Mouse (Mus musculus) limb, embryonic 13.5 days (tissue): ENCODE results near the gene Fgf18. TPM values are rescaled to one million over a fixed set of nuclear protein-coding genes. Genes with fewer than 3 reads are reported as not detected.
A peak's percentile ranks its signal among the peaks of the same experiment; 100 is the strongest.

Experiments used
- ATAC-seq: fragments of 200-750 bp; cut with Nextera tagmentation; 2 replicates; pipeline ENCODE4 v1.8.0; 2017; ENCODE audit warnings: low read depth, moderate number of reproducible peaks, moderate TSS enrichment; ENCODE audit not compliant: low FRiP score
- H3K27ac ChIP-seq: fragments of 300-500 bp; sonication (generic); 2 replicates; pipeline ENCODE4 v1.5.1; 2015; ENCODE audit warnings: inconsistent platforms, mild to moderate bottlenecking, moderate library complexity
- H3K27me3 ChIP-seq: fragments of 300-500 bp; sonication (generic); 2 replicates; pipeline ENCODE4 v1.6.1; 2015; ENCODE audit warnings: mild to moderate bottlenecking, inconsistent platforms
- H3K36me3 ChIP-seq: fragments of 300-500 bp; sonication (generic); 2 replicates; pipeline ENCODE4 v1.6.1; 2015; ENCODE audit warnings: inconsistent platforms, mild to moderate bottlenecking, moderate library complexity
- H3K4me1 ChIP-seq: fragments of 300-500 bp; sonication (generic); 2 replicates; pipeline ENCODE4 v1.6.1; 2015; ENCODE audit warnings: inconsistent platforms
- H3K4me2 ChIP-seq: fragments of 300-500 bp; sonication (generic); replicated peaks from 2 replicates; pipeline ENCODE4 v1.6.1; 2015; ENCODE audit warnings: inconsistent platforms, mild to moderate bottlenecking, moderate library complexity
- H3K4me3 ChIP-seq: fragments of 300-500 bp; sonication (generic); 2 replicates; pipeline ENCODE4 v1.5.1; 2015; ENCODE audit warnings: moderate library complexity, mild to moderate bottlenecking, inconsistent platforms
- H3K9ac ChIP-seq: fragments of 300-500 bp; sonication (generic); 2 replicates; pipeline ENCODE4 v1.6.1; 2015; ENCODE audit warnings: mild to moderate bottlenecking, inconsistent platforms
- H3K9me3 ChIP-seq: fragments of 300-500 bp; sonication (generic); 2 replicates; pipeline ENCODE4 v1.6.1; 2016; ENCODE audit warnings: inconsistent platforms
- WGBS: fragments of 180-500 bp; shearing (Covaris S2); methylation state at CpG from one replicate; pipeline ENCODE4 v1.1.7; 2015; 5-methylcytosine and 5-hydroxymethylcytosine counted together
- polyA plus RNA-seq: library from polyadenylated mRNA; unstranded; fragments of >200 nt; fragmentation: Nextera tagmentation; extraction: Ambion mirVana; gene quantifications from 2 replicates; pipeline ENCODE4 v1.2.1, GENCODE M21; 2015

Gene Fgf18
- polyA plus RNA-seq, 1 experiment from 2014 or later, result 17.0 TPM

DNA sequence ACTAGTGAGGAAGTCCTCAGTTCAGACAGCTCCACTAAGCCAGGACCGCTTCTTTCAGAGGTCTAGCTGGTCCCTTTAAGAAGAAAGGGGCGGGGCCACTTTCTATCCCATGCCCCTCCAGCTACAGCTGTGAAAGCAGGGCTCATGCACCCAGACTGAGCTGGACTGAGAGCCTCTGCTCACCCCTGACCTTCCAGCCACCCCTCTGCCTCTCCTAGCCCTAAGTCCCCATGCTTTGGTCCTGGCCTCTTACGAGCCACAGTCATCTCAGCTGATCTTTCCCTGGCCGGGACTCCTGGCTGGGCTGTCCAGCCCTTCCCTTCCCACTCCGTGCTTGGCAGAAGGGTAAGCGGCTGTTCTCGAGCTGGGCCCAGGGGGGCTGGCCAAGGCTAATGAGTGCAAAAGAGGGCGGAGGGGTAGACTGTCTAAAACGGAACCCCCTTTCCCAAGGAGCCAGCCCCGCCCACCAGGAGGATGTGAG lies 47.1 kb downstream of the Fgf18 start:
- H3K27ac ChIP-seq, result no peak overlapping the region

DNA sequence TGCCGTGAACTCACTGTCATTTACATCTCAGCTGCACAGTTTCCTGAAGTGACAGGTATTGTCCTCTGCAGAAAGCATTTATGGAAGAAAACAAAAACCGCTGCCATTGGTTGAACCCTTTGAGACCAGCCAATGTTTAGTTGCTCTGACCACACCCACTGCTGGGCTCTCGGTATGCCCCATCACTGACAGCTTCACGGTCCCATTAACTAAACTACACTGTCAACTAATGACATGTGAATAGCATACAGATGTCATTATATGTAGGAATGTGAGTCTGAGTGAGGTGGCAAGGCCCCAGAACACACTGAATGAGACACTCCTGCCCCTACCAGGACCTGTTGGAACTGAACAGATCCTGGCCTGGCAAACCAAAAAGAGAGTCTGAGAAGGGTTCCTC lies 47.8 kb downstream of the Fgf18 start:
- no peak for ATAC-seq
- H3K27ac ChIP-seq, result no peak overlapping the region
- H3K27me3 ChIP-seq, result 0 out of 2 replicates have a peak, but pooled peaks cover 6% of the 10 kb centered on the region
- H3K9me3 ChIP-seq, result no peaks in the 10 kb centered on the region
- no peak overlapping the region for H3K9ac ChIP-seq
- no peak overlapping the region; the same call in 1 of the 2 replicates for H3K4me2 ChIP-seq
- 69% methylated on average over 4 of the region's 4 CpGs for WGBS
- no peak overlapping the region for H3K4me3 ChIP-seq
- H3K36me3 ChIP-seq, result no peaks in the 10 kb centered on the region
- H3K4me1 ChIP-seq, result peaks cover 39% of the 10 kb centered on the region

More for the DNA sequence above, 47.1 kb downstream of the Fgf18 start:
- H3K9ac ChIP-seq, result peak overlapping the region; percentile 53
- no peaks in the 10 kb centered on the region for H3K9me3 ChIP-seq
- H3K36me3 ChIP-seq, result no peaks in the 10 kb centered on the region
- peaks cover 45% of the 10 kb centered on the region for H3K4me1 ChIP-seq
- peak overlapping the region; percentile 55 for H3K4me2 ChIP-seq
- H3K4me3 ChIP-seq, result peak overlapping the region; percentile 28
- 0 out of 2 replicates have a peak, but pooled peaks cover 6% of the 10 kb centered on the region for H3K27me3 ChIP-seq
- 24% methylated on average over 10 of the region's 10 CpGs for WGBS
- peak; percentile 54 for ATAC-seq

DNA sequence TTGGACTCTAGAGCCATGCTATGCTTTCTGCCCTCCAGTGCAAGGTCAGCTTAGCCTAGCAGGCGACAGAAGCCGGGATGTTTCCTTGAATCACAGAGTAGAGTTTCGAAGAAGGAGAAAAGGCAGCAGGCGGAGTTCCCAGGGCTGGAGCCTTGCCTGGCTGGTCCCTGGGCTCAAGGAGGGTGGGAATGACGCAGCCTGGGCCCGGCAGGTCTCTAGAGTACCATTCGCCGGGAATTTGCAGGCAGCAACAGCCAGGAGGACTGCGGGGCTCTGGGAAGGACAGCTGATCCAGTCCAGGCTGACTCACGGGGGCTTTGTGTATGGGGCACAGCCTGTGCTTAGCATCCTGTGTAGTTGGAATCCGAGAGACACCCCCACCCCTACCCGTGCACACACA lies 48.8 kb downstream of the Fgf18 start:
- no peak overlapping the region for H3K27ac ChIP-seq
- peaks cover 38% of the 10 kb centered on the region for H3K4me1 ChIP-seq
- no peak overlapping the region for H3K4me2 ChIP-seq
- 0 out of 2 replicates have a peak, but pooled peaks cover 6% of the 10 kb centered on the region for H3K27me3 ChIP-seq
- ATAC-seq, result no peak
- H3K9ac ChIP-seq, result no peak overlapping the region
- H3K4me3 ChIP-seq, result no peak overlapping the region
- 67% methylated on average over 12 of the region's 12 CpGs for WGBS
- H3K36me3 ChIP-seq, result no peaks in the 10 kb centered on the region
- no peaks in the 10 kb centered on the region for H3K9me3 ChIP-seq

DNA sequence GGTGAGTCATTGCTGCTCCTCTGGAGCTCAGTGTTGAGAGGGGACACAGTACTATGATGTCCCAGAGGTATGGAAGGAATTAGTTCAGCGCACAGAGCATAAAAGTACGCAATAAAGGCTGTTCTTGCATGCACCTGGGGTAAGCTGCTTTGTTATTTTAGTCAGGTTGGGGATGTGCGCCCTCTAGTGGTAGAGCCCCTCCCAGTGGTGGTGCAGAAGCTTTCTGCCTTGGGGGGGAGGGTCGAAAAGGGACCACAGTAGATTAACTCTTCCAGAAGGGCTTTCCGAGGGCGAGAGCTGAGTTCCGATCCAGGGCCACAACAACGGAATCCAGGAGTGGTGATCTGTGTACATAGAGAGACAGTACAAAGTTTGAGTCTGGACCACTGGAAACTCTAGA lies 49.3 kb downstream of the Fgf18 start:
- WGBS, result 42% methylated on average over 8 of the region's 8 CpGs
- H3K4me3 ChIP-seq, result no peak overlapping the region
- no peak overlapping the region for H3K4me2 ChIP-seq
- H3K36me3 ChIP-seq, result no peaks in the 10 kb centered on the region
- H3K9ac ChIP-seq, result no peak overlapping the region
- H3K4me1 ChIP-seq, result peaks cover 34% of the 10 kb centered on the region
- ATAC-seq, result 0 out of 2 replicates have a peak, but pooled peaks have one; percentile 25
- no peaks in the 10 kb centered on the region for H3K9me3 ChIP-seq
- H3K27me3 ChIP-seq, result 0 out of 2 replicates have a peak, but pooled peaks cover 6% of the 10 kb centered on the region
- H3K27ac ChIP-seq, result no peak overlapping the region

DNA sequence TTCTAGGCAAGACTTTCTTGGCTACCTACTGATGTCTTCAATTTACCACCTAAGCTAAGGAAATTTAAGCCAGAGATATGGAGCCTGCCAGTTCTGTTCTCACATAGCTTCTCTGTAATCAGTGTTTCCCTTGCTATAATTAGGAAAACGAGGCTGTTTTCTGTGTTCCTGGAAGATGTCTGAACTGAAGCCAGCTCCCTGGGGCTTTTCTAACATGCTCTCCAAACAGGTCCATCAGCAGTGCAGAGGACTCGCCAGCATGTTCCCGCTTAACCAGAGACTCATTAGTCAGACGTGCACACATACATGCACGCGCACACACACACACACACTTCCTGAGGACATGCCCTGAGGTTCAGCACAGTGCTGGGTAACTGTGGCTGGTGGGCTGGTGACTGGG lies 57.3 kb downstream of the Fgf18 start:
- Histone ChIP-seq H3K9me3 (no peaks in the 10 kb centered on the region), H3K4me1 (peaks cover 10% of the 10 kb centered on the region), H3K9ac (no peak overlapping the region), H3K4me2 (no peak overlapping the region), H3K36me3 (no peaks in the 10 kb centered on the region), H3K27ac (no peak overlapping the region), H3K4me3 (no peak overlapping the region), H3K27me3 (no peaks in the 10 kb centered on the region)
- ATAC-seq, result no peak
- WGBS, result 57% methylated on average over 6 of the region's 6 CpGs

DNA sequence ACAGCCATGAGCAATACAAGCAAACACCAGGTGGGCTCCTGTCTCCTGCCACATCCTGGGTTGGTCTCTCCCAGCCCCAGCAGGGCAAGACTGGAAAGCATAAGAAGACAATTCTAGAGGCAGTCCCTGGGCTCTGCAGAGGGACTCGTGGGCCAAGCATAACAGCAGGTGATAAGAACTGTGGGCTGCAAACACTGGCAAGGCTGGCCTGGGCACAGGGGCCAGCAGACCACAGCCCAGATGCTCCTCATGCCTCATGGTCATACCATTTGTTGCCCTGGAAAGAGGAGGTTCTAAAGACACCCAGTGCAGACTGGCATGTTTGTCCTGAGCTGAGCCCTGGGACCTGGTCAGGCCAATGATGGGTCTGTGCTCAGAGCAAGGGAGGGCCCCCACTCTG lies 59.0 kb downstream of the Fgf18 start:
- no peak overlapping the region for H3K27ac ChIP-seq

DNA sequence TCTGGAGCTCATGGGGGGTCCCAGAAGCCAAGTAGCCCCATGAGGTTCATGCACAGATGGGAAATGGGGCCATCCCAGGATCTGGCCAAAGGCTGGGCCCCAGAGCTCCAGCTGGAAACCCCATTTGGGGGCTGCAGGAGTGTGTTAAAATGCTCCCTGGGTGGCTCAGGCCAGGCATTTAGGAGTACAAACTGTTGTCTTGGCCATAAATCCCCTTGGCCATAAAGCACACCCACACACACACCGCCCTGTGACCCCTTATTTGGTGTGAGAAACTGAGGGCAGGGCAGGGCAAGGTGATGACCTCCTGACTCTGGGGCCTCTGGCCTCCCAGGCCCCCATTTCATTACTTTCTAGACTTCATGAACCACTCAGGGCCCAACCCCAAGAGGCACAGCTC lies 61.2 kb downstream of the Fgf18 start:
- H3K36me3 ChIP-seq, result no peaks in the 10 kb centered on the region
- no peak overlapping the region for H3K4me3 ChIP-seq
- H3K4me2 ChIP-seq, result no peak overlapping the region
- ATAC-seq, result no peak
- H3K27me3 ChIP-seq, result no peaks in the 10 kb centered on the region
- no peak overlapping the region for H3K27ac ChIP-seq
- no peak overlapping the region for H3K9ac ChIP-seq
- peaks cover 10% of the 10 kb centered on the region for H3K4me1 ChIP-seq
- 45% methylated on average over 1 of the region's 1 CpGs for whole genome bisulfite sequencing
- no peaks in the 10 kb centered on the region for H3K9me3 ChIP-seq

More for the DNA sequence above, 59.0 kb downstream of the Fgf18 start:
- Histone ChIP-seq H3K9ac (no peak overlapping the region), H3K36me3 (no peaks in the 10 kb centered on the region), H3K9me3 (no peaks in the 10 kb centered on the region), H3K4me2 (no peak overlapping the region), H3K4me1 (peaks cover 10% of the 10 kb centered on the region), H3K4me3 (no peak overlapping the region), H3K27me3 (no peaks in the 10 kb centered on the region)
- 48% methylated on average over 1 of the region's 1 CpGs for WGBS
- ATAC-seq, result no peak

DNA sequence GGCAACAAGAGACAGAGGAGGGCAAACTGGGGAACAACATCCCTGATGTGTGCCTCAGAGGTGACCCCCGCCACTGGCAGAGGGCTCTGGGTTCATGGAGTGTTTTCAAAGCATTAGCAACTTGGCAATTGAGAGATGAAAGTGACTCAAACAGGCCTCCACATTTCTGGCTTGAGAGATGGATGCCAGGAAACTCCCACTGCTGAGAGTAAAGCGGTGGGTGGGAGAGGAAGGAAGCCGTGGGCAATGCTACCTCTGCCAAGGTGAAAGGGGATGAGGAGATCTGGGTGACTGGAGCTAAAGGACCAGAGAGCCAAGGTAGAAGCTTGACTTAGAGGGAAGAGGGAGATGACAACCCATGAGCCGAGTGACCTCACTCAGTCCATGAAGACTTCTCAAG lies 61.7 kb downstream of the Fgf18 start:
- no peak overlapping the region for H3K4me2 ChIP-seq
- no peaks in the 10 kb centered on the region for H3K36me3 ChIP-seq
- 65% methylated on average over 4 of the region's 4 CpGs for WGBS
- H3K4me3 ChIP-seq, result no peak overlapping the region
- H3K27ac ChIP-seq, result no peak overlapping the region
- H3K27me3 ChIP-seq, result no peaks in the 10 kb centered on the region
- no peak overlapping the region for H3K9ac ChIP-seq
- H3K4me1 ChIP-seq, result peaks cover 10% of the 10 kb centered on the region
- no peak for ATAC-seq
- H3K9me3 ChIP-seq, result no peaks in the 10 kb centered on the region

DNA sequence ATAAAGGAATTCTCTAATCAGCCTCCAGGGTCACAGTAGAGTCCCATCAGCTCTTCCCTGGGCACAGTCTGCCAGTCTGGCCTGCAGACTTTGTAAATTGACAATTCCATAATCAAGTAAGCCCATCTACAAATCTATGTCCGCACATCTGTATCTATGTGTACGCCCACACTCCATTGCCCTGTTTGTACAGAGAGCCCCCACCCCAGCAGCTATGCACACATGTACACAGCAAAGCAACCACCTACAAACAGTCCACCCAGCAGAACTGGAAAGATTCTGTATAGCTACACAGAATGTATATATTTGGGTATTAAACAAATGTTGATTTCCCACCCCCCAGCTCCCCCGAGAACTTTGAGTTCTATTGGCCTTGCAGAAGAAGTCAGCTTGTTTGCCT lies 62.1 kb downstream of the Fgf18 start:
- 92% methylated on average over 3 of the region's 3 CpGs for WGBS
- no peak for ATAC-seq
- Histone ChIP-seq H3K4me2 (no peak overlapping the region), H3K9me3 (no peaks in the 10 kb centered on the region), H3K36me3 (no peaks in the 10 kb centered on the region), H3K27ac (no peak overlapping the region), H3K4me3 (no peak overlapping the region), H3K9ac (no peak overlapping the region), H3K27me3 (no peaks in the 10 kb centered on the region), H3K4me1 (peaks cover 10% of the 10 kb centered on the region)

DNA sequence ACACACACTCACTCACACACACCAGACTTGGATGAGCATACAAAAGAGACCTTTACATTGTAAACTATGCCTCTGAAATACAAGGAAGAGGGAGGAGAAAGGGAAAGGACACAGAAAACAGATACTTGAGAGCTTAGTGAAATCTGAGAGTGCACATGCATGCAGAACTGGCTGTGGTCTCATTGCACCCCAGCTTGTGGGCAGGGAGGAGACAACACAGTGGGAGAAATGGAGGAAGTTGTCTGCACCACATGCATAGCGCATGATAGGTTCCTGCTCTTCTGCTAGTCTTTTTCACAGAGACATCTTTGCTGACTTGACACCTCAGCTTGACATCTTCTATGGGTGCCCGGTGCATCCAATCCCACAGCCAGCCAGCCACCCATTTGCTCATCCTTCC lies 63.2 kb downstream of the Fgf18 start:
- ATAC-seq, result no peak
- Histone ChIP-seq H3K9ac (no peak overlapping the region), H3K4me1 (peaks cover 19% of the 10 kb centered on the region), H3K4me3 (no peak overlapping the region), H3K4me2 (no peak overlapping the region), H3K36me3 (no peaks in the 10 kb centered on the region), H3K9me3 (no peaks in the 10 kb centered on the region), H3K27ac (no peak overlapping the region), H3K27me3 (no peaks in the 10 kb centered on the region)
- WGBS, result 97% methylated on average over 2 of the region's 2 CpGs

DNA sequence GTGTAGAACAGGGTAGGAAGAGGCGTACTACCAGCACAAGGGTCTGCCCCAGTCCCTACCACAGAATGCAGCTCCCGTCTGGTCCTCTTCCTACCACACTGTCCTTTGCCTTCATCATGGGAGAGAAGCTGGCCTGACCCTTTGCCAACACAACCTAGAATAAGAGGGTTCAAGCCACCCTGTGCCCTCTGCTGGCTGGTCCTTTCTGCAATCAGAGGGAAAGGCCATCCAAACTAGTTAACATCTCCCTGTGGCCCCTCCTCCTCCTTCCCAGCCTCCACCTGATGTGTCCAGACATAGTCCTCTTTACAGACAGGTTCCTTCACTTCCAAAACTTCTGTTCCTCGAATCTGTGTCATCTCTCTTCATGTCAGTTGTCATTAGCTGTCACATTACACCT lies 66.0 kb downstream of the Fgf18 start:
- H3K4me3 ChIP-seq, result no peak overlapping the region
- no peaks in the 10 kb centered on the region for H3K36me3 ChIP-seq
- H3K4me2 ChIP-seq, result no peak overlapping the region
- 76% methylated on average over 3 of the region's 3 CpGs for WGBS
- H3K4me1 ChIP-seq, result peaks cover 36% of the 10 kb centered on the region
- H3K27ac ChIP-seq, result no peak overlapping the region
- no peak overlapping the region for H3K9ac ChIP-seq
- H3K27me3 ChIP-seq, result no peaks in the 10 kb centered on the region
- H3K9me3 ChIP-seq, result no peaks in the 10 kb centered on the region
- no peak for ATAC-seq

DNA sequence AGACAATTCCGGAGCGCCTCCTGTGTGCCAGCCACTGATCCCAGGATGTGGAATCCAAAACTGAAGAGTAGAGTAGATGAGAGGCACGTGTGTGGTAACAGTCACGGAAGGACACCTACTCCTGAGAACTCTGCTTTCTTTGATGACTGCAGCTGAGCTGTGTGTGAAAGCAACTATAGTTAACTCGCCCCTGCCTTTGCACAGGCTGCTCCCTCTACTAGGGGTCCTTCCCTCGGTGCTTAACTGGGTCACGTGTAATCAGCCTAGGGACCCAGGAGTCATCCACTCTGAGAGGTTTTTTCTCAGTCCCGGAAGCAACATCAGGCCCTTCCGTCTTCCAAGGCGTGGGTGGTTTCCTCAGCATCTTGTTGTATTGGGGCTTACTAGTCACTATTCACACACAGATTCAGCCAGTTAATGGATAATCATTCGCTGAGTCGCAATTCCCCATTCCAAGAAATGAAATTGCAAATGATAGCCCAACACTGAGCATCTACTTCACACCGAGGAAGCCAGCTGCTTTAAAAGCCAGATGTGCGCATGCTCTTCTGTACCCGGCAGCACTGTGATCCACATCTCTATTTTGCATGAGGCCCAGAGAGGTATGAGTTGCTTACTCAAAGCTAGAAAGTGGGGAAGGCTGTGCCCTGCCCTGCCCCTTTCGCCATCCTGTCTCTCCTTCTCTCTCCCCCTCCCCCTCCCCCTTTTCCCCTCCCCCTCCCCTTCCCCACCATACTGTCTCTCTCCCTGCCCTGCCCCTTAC lies 67.0 kb downstream of the Fgf18 start:
- Histone ChIP-seq H3K4me3 (no peak overlapping the region), H3K4me1 (peaks cover 45% of the 10 kb centered on the region), H3K9ac (no peak overlapping the region), H3K36me3 (no peaks in the 10 kb centered on the region), H3K4me2 (no peak overlapping the region), H3K27ac (no peak overlapping the region), H3K9me3 (no peaks in the 10 kb centered on the region), H3K27me3 (no peaks in the 10 kb centered on the region)
- 58% methylated on average over 16 of the region's 16 CpGs for WGBS
- ATAC-seq, result no peak

DNA sequence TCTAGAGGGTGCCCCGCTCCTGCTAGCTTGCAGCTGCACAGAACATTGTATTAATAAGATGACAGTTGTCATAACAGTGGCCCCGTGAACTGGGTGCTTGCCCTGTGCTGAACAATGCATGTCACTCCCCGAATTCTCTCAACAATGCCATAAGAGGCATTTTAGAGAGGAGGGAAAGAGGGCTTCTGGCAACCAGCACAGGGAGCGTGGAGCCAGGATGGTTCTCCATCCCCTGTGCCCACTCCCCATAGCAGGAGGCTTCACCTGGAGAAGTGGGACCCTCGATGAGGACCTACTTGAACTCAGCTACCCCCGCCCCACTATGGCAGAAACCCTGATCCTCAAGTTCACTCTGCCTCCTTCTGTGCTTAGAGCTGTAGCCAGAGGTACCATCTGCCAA lies 67.8 kb downstream of the Fgf18 start:
- H3K9ac ChIP-seq, result no peak overlapping the region

More for the DNA sequence above, 67.8 kb downstream of the Fgf18 start:
- H3K27ac ChIP-seq, result no peak overlapping the region
- 62% methylated on average over 6 of the region's 6 CpGs for WGBS
- H3K36me3 ChIP-seq, result no peaks in the 10 kb centered on the region
- H3K27me3 ChIP-seq, result no peaks in the 10 kb centered on the region
- ATAC-seq, result no peak
- no peaks in the 10 kb centered on the region for H3K9me3 ChIP-seq
- H3K4me2 ChIP-seq, result no peak overlapping the region
- no peak overlapping the region for H3K4me3 ChIP-seq
- H3K4me1 ChIP-seq, result peaks cover 53% of the 10 kb centered on the region
